Mouse (Mus musculus) heart, embryonic 12.5 days (tissue): ENCODE data around the gene Fezf2. TPM values are rescaled to one million over a fixed set of nuclear protein-coding genes. Genes with fewer than 3 reads are reported as not detected.

Experiments used
- ATAC-seq: fragments of 200-750 bp; cut with Nextera tagmentation; 2 replicates; pipeline ENCODE4 v1.8.0; 2017; ENCODE audit warnings: moderate TSS enrichment, moderate library complexity; ENCODE audit not compliant: insufficient number of reproducible peaks, low FRiP score
- H3K27ac ChIP-seq: fragments of 300-500 bp; sonication (generic); 2 replicates; pipeline ENCODE4 v1.5.1; 2016; ENCODE audit warnings: mild to moderate bottlenecking, moderate library complexity; ENCODE audit not compliant: poor library complexity, severe bottlenecking
- H3K27me3 ChIP-seq: fragments of 300-500 bp; sonication (generic); replicated peaks from 2 replicates; pipeline ENCODE4 v1.6.1; 2016; ENCODE audit warnings: mild to moderate bottlenecking, moderate library complexity
- H3K36me3 ChIP-seq: fragments of 300-500 bp; sonication (generic); 2 replicates; pipeline ENCODE4 v1.6.1; 2016; ENCODE audit warnings: mild to moderate bottlenecking, moderate library complexity
- H3K4me1 ChIP-seq: fragments of 300-500 bp; sonication (generic); replicated peaks from 2 replicates; pipeline ENCODE4 v1.6.1; 2016; ENCODE audit warnings: mild to moderate bottlenecking
- H3K4me2 ChIP-seq: fragments of 300-500 bp; sonication (generic); 2 replicates; pipeline ENCODE4 v1.6.1; 2016; ENCODE audit warnings: mild to moderate bottlenecking, moderate library complexity
- H3K4me3 ChIP-seq: fragments of 300-500 bp; sonication (generic); 2 replicates; pipeline ENCODE4 v1.5.1; 2016; ENCODE audit warnings: mild to moderate bottlenecking
- H3K9ac ChIP-seq: fragments of 300-500 bp; sonication (generic); 2 replicates; pipeline ENCODE4 v1.6.1; 2016; ENCODE audit warnings: mild to moderate bottlenecking, moderate library complexity
- H3K9me3 ChIP-seq: fragments of 300-500 bp; sonication (generic); replicated peaks from 2 replicates; pipeline ENCODE4 v1.6.1; 2016; ENCODE audit warnings: mild to moderate bottlenecking, moderate library complexity
- WGBS: fragments of 180-500 bp; shearing (Covaris S2); methylation state at CpG from one replicate; pipeline ENCODE4 v1.1.7; 2016; 5-methylcytosine and 5-hydroxymethylcytosine counted together
- polyA plus RNA-seq: library from polyadenylated mRNA; unstranded; fragments of >200 nt; fragmentation: Nextera tagmentation; extraction: Ambion mirVana; gene quantifications from 2 replicates; pipeline ENCODE4 v1.2.1, GENCODE M21; 2016

Gene Fezf2
- polyA plus RNA-seq, 1 experiment from 2014 or later, result 0.18 TPM

GRCm38 (mm10) chr14:12341789-12342457 is 6.1 kb downstream of the Fezf2 start:
- 3% methylated on average over 24 of the region's 24 CpGs for WGBS
- H3K9me3 ChIP-seq, result no peaks in the 10 kb centered on the region
- no peak for ATAC-seq

GRCm38 (mm10) chr14:12341075-12341788 is 6.8 kb downstream of the Fezf2 start:
- Histone ChIP-seq H3K36me3 (no peaks in the 10 kb centered on the region), H3K4me2 (peak overlapping the region; percentile 41), H3K4me3 (peak overlapping the region; percentile 23)

More at GRCm38 (mm10) chr14:12341789-12342457, 6.1 kb downstream of the Fezf2 start:
- Histone ChIP-seq H3K27me3 (peaks cover 88% of the 10 kb centered on the region), H3K27ac (no peak overlapping the region), H3K9ac (no peak overlapping the region), H3K4me1 (peaks cover 30% of the 10 kb centered on the region), H3K36me3 (no peaks in the 10 kb centered on the region), H3K4me2 (no peak overlapping the region), H3K4me3 (no peak overlapping the region)

GRCm38 (mm10) chr14:12340238-12341074 is 7.5 kb downstream of the Fezf2 start:
- under 1% methylated on average over 19 of the region's 19 CpGs for WGBS
- Histone ChIP-seq H3K27ac (no peak overlapping the region), H3K9ac (no peak overlapping the region), H3K9me3 (no peaks in the 10 kb centered on the region), H3K36me3 (no peaks in the 10 kb centered on the region), H3K4me3 (peak overlapping the region; percentile 23), H3K27me3 (peaks cover 88% of the 10 kb centered on the region), H3K4me2 (peak overlapping the region; percentile 45), H3K4me1 (peaks cover 24% of the 10 kb centered on the region)
- ATAC-seq, result no peak

More at GRCm38 (mm10) chr14:12341075-12341788, 6.8 kb downstream of the Fezf2 start:
- Histone ChIP-seq H3K9ac (no peak overlapping the region), H3K27ac (no peak overlapping the region), H3K9me3 (no peaks in the 10 kb centered on the region), H3K27me3 (peaks cover 88% of the 10 kb centered on the region), H3K4me1 (peaks cover 30% of the 10 kb centered on the region)
- under 1% methylated on average over 42 of the region's 42 CpGs for WGBS
- ATAC-seq, result no peak

DNA sequence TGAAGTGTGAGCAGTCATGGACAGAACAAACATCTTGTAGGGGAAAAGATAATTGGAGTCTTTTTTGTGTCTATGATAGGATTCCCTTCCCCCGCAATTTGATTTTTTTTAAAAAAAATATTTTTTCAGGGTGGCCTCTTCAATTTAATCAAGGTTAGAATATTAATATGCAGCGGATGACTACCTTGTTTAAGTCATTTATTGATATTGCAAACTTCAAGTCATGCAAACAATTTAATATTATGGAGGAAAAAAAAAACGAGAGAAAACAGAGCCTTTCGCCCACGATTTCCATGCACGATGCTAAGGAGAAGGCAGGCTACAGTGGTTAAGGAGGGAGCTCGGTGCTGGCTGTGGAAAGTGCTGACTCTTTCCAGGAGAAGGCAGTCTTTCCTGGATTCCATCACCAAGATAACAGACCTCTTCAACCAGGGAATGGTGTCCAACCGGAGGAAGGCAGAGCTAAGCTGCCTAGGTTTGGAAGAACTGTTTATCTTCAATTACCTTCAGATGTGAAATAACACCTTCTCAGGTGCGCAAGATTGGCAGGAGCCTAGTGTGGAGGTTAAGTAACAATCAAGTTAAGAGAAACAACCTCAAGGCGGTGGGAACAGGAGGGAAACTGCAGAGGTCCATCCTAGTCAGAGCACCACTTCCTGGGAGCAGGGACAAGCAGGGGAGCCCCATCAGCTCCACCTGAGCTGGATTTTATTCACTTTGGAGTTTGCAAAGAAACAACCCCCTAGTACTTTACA is 9.0 kb downstream of the Fezf2 start:
- Histone ChIP-seq H3K4me1 (peaks cover 13% of the 10 kb centered on the region), H3K4me2 (no peak overlapping the region), H3K27me3 (peaks cover 88% of the 10 kb centered on the region), H3K9me3 (no peaks in the 10 kb centered on the region), H3K27ac (no peak overlapping the region), H3K9ac (no peak overlapping the region), H3K36me3 (no peaks in the 10 kb centered on the region), H3K4me3 (no peak overlapping the region)
- WGBS, result 1% methylated on average over 10 of the region's 10 CpGs
- ATAC-seq, result no peak

DNA sequence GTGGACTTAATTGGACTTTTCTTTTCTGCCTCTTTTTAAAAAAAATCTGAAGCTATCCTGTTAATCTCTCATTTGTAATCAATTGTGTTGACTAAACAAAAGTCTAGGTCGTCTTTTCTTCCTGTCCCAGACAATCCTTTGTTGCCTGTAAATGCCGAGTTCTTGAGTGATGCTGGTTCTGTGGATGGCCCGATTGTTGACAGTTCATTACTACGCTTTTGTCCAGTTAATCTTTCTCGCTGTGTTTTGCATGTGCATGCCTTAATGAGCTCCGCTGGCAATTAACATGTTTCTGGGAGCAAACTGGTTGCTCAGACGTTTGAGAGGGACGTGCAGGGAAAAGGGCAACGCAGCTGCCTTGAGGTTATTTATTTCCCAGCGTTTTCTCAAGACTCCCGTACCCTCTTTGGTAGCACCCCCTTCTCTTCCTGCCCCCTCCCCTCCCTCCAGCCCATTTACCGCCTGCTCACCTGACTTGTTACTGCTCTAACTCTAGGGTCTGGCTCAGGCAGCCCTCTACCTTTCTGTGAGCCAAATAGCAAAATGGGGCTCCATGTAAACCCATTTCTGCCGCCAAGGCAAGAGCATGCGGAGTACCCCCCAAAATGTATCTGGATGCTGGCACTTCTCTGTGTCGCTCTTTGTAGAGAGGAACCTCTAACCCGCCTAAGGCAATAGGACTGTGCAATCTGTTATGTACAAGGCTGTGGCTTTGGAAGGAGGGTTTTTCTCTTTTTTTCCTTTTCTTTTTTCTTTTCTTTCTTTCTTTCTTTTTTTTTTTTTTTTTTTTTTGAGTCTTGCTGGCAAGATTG is 9.8 kb downstream of the Fezf2 start:
- ATAC-seq, result no peak
- Histone ChIP-seq H3K27ac (no peak overlapping the region), H3K27me3 (peaks cover 85% of the 10 kb centered on the region), H3K4me2 (no peak overlapping the region), H3K4me1 (peaks cover 13% of the 10 kb centered on the region), H3K4me3 (no peak overlapping the region), H3K36me3 (no peaks in the 10 kb centered on the region), H3K9me3 (no peaks in the 10 kb centered on the region), H3K9ac (no peak overlapping the region)
- WGBS, result 3% methylated on average over 16 of the region's 16 CpGs

GRCm38 (mm10) chr14:12337421-12337997 is 10.5 kb downstream of the Fezf2 start:
- Histone ChIP-seq H3K4me2 (no peak overlapping the region), H3K27me3 (peaks cover 87% of the 10 kb centered on the region), H3K36me3 (no peaks in the 10 kb centered on the region), H3K9me3 (no peaks in the 10 kb centered on the region), H3K4me3 (no peak overlapping the region), H3K27ac (no peak overlapping the region), H3K4me1 (peaks cover 13% of the 10 kb centered on the region), H3K9ac (no peak overlapping the region)
- ATAC-seq, result no peak
- WGBS, result 11% methylated on average over 8 of the region's 8 CpGs

GRCm38 (mm10) chr14:12334925-12335324 is 13.1 kb downstream of the Fezf2 start:
- H3K27ac ChIP-seq, result no peak overlapping the region
- peaks cover 64% of the 10 kb centered on the region for H3K27me3 ChIP-seq
- no peak overlapping the region for H3K9ac ChIP-seq
- H3K36me3 ChIP-seq, result no peaks in the 10 kb centered on the region
- no peak for ATAC-seq
- 35% methylated on average over 7 of the region's 7 CpGs for WGBS
- no peaks in the 10 kb centered on the region for H3K4me1 ChIP-seq
- H3K4me2 ChIP-seq, result no peak overlapping the region
- no peak overlapping the region for H3K4me3 ChIP-seq
- no peaks in the 10 kb centered on the region for H3K9me3 ChIP-seq

DNA sequence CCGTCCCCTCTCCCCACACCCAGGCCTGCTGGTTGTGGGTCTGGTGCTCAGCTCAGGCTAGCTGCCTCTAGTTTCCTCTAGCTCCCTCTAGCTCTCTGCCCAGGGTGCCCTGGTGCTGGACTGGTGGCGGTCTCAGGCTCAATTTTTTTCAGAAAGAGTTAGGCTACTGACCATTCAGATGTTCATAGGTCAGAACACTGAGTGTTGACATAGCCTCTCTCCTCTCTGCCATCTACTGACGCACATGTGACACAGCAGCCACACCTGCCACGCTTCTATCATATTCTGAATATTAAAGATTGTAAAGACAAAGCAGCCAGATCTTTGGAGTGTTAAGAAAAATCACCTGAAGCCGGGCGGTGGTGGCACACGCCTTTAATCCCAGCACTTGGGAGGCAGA is 14.4 kb downstream of the Fezf2 start:
- Histone ChIP-seq H3K4me3 (no peak overlapping the region), H3K4me1 (no peaks in the 10 kb centered on the region), H3K9me3 (no peaks in the 10 kb centered on the region), H3K36me3 (no peaks in the 10 kb centered on the region), H3K9ac (no peak overlapping the region), H3K27me3 (peaks cover 53% of the 10 kb centered on the region), H3K27ac (no peak overlapping the region), H3K4me2 (no peak overlapping the region)
- ATAC-seq, result no peak
- 79% methylated on average over 7 of the region's 7 CpGs for WGBS

DNA sequence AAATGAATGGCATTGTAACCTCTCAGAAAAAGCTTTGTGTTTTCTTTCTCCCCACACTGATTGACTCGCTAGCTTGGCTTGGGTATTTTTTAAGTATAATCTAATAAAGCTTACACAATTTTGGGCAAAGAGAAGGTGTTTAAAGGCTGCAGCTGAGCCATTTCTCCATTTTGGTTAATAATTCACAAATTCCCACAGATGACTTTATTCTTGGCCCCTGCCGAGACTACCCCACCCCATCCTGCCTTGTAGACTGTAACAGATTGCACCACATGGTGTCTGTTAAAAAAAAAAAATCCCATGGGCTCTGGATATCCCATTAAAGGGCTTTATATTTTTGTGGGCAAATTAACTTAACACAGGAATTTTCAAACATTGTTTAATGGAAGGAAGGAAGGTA is 44.9 kb downstream of the Fezf2 start:
- no peak for ATAC-seq

DNA sequence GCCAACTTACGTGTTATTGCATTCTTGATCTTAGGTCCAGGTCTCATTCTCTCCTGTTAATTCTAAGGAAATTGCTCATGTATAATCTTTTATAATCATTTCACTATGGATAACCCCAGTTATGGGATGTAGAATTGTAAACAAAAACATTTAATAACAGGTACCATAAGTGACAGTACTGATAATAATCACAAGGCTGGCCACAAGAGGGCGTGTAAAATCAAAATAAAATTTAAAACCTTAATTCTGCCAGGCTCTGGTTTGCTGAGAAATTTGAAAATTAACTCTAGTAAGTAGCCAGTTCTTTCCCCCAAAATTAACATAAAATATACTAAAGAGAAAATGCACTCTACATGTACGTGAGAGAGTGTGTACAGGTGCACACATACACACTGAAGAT is 47.3 kb downstream of the Fezf2 start:
- Histone ChIP-seq H3K27me3 (no peaks in the 10 kb centered on the region), H3K4me3 (no peak overlapping the region), H3K36me3 (peaks cover 13% of the 10 kb centered on the region), H3K9me3 (no peaks in the 10 kb centered on the region), H3K4me1 (0 out of 2 replicates have a peak, but pooled peaks cover 4% of the 10 kb centered on the region), H3K4me2 (no peak overlapping the region), H3K27ac (no peak overlapping the region), H3K9ac (no peak overlapping the region)
- no peak for ATAC-seq
- WGBS, result 73% methylated on average over 3 of the region's 3 CpGs

More for the DNA sequence above, 44.9 kb downstream of the Fezf2 start:
- Histone ChIP-seq H3K36me3 (peaks cover 12% of the 10 kb centered on the region), H3K9ac (no peak overlapping the region), H3K4me3 (no peak overlapping the region), H3K27me3 (no peaks in the 10 kb centered on the region), H3K9me3 (no peaks in the 10 kb centered on the region), H3K27ac (no peak overlapping the region), H3K4me2 (no peak overlapping the region), H3K4me1 (0 out of 2 replicates have a peak, but pooled peaks cover 4% of the 10 kb centered on the region)
- 91% methylated on average over 2 of the region's 2 CpGs for WGBS
